Mouse (Mus musculus): ENCODE measurements around the gene Ddx20.

Ddx20 gene

DNA sequence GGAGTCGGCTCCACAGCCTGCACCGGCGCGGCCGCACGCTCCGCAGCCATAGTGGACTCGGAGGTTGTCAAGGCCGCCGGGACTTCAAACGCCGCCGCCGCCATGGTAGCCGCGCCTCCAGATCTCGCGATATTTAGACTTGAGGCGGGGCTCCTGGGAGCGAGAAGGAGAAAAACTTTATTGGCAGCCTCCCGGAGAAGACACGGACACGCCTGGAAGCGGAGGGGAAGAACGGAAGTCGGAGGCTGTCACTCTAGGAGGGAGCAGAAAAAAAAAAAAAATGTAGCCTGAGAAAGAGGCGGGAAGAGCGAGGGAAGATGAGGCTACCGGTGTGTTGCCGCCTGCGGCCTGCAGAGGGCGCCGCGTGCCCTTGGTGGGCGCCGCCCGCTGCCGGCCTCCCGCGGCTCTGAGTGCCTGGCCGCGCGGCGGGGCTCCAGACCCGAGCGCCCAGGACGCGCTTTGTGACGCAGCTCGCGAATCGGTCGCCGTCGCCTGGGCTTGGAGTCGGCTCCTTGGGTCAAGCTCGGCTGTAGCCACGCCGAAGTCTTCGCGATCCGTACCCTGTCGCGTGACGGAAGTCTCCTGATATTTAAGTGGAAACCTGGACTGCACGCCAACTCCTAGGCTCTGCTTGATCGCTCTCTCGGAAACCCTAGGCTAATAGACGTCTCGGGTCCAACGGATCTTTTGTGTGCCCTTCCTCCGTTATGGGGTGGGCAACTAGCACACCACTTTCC is at the start of gene Ddx20:
Gene Ddx20 (minus strand): TSS at position 251 of the 737 bp plus-strand sequence.
- DNase-seq (ENCODE audit: low spot score), result peak; percentile 95

DNA sequence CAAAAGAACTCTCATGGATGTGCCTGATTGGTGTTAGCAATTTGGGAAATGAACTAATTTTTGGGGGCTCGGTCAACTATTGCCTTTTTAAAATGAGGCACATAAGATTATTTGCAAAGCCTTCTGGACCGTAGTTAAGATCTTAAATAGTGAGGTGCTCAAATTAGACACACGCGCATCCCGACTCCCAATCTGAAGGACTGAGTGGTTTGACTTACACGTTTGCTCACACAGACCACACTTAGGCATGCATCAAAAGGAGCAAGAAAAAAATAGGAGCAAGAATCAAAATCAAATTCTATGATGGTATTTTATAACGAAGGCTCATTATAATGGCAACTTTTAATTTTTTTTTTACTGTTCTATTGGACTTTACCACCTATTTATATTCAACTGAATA is 49.7 kb upstream of the Ddx20 start:
- no peak for DNase-seq (ENCODE audit: low spot score)

- DNase-seq (ENCODE audit: low spot score), result no peak
These were observed 48.8 kb upstream of the Ddx20 start for GRCm38 (mm10) chr3:105736148-105736547.

- no peak for DNase-seq (ENCODE audit: low spot score)
These were observed 47.9 kb upstream of the Ddx20 start for GRCm38 (mm10) chr3:105735285-105735684.

GRCm38 (mm10) chr3:105733538-105733937 is 46.2 kb upstream of the Ddx20 start:
- no peak for DNase-seq (ENCODE audit: low spot score)

- DNase-seq (ENCODE audit: low spot score), result no peak
These were observed 45.0 kb upstream of the Ddx20 start for GRCm38 (mm10) chr3:105732360-105732759.

DNA sequence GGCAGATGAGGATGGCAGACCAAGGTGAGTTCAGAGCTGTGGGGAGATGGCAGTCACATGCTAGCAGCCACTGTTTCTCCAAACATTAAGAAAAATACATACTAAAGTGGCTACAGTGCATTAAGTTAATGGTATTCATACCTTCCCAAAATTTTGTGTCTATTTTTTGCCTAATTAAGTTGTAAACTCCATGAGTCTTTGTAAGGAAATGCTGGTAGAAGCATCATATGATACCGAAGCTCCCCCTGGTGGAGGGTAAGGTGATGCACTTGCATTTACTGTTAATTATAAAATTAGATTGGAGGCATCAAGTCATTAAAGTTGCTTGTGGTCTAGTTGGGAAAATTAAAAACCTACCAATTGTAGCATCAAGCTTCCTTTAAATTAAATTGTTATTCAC is 38.7 kb upstream of the Ddx20 start:
- DNase-seq (ENCODE audit: low spot score), result peak; percentile 74

- no peak for DNase-seq (ENCODE audit: low spot score)
These were observed 35.1 kb upstream of the Ddx20 start for GRCm38 (mm10) chr3:105722510-105722909.

GRCm38 (mm10) chr3:105721681-105722201 is 34.4 kb upstream of the Ddx20 start:
- no peak for DNase-seq (ENCODE audit: low spot score)

GRCm38 (mm10) chr3:105720514-105720913 is 33.1 kb upstream of the Ddx20 start:
- no peak for DNase-seq (ENCODE audit: low spot score)

DNA sequence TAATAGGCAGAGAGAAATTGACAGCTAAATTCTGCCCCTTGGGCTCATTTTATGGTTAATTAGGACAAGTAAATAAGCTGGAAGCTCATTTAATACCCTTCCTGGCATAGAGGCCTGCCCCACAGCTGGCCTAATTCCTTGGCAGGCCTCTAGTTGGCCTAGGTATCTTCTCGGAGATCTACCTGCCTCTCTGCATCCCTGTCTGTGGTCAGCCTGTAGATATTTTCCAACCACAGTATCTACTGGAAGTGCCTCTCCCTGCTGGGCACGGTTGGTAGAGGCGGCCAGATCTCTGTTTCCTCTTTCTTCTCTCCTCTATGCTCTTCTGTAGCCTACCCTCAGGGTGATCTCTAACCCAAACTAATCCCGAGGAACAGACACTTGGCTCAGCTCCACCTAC is 32.6 kb upstream of the Ddx20 start:
- DNase-seq (ENCODE audit: low spot score), result no peak

GRCm38 (mm10) chr3:105718746-105719145 is 31.4 kb upstream of the Ddx20 start:
- no peak for DNase-seq (ENCODE audit: low spot score)

DNA sequence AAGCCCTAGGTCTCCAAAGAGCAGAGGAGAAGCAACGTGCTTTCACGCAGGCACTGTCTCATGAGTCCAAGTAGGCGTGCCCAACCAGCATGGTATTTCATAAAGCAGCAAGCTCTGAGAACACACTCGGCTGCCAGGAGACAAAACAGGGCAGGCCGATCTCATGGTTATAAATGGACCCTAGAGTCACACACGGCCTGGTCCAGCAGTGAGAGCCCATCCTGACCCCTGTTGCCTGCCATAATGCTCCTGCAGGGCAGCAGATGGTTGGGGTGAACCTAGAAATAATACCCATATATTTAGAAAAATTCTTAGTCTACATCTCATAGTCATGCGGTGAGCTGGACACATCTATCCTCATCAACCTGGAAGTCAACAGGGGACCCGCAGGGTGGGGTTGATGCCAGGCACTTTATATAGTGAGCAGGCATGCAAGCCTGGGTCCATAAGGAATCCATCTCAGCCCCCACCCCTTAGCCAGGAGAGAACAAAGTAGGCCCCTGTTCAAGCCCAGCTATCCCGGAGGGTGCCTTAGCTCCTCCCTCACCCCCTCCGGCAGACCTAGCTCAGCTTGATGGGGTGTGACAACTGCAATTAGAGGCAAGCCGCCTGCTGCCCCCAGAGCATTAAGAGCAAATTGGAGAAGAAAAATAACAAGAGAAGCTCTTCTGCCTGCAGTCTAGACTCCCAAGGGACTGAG is 30.6 kb upstream of the Ddx20 start:
- DNase-seq (ENCODE audit: low spot score), result no peak

- DNase-seq (ENCODE audit: low spot score), result no peak
These were observed 29.1 kb upstream of the Ddx20 start for GRCm38 (mm10) chr3:105716353-105717000.

DNA sequence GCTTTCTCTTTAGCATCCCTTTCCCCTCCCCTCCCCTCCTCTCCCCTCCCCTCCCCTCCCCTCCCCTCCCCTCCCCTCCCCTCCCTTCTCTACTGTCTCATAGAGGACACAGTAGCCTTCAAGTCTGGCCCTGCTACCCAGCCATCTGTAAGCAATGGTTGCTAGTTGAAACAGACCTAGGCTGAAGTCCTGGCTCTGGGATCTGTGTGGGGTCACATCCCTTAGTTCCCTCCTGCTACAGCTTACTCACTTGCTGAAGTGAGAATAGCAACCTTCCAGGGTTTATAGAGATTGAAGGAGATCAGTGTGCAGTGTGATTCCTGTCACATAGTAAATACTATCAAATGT is 27.4 kb upstream of the Ddx20 start:
- DNase-seq (ENCODE audit: low spot score), result no peak

DNA sequence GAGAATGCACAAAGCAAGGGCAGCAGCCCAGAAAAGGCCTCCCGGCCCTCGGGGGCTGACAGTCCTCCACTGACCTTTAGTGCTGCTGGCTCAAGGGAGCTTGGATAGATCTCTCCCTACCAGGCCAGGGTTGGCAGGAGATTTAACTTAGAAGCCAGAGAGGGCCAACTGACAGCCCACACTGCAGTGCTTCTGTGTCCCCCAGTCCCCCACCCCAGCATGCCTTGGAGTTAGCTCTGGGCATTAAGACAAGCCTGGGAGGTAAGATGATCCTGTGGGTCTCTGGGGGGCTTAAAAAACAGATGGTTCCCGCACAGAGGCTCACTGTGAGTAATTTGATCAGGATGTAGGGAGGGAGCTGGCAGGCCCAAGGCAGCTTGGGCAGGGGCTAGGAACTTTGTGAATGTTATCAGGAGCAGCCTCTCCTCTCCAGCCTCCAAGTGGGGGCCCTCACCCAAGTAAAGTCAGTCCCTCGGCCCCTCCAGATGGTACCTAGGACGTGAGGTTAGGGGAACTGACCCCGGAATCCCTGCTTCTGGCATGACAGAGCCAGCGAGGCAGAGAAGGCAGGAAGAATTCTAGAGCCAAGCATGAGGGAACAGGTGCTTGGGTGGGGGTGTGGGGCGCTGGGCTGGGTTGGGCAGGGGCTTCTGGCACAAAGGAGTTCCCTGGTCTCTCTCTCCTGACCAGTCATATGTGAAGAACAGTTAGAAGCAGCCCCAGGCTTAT is 26.9 kb upstream of the Ddx20 start:
- no peak for DNase-seq (ENCODE audit: low spot score)

DNA sequence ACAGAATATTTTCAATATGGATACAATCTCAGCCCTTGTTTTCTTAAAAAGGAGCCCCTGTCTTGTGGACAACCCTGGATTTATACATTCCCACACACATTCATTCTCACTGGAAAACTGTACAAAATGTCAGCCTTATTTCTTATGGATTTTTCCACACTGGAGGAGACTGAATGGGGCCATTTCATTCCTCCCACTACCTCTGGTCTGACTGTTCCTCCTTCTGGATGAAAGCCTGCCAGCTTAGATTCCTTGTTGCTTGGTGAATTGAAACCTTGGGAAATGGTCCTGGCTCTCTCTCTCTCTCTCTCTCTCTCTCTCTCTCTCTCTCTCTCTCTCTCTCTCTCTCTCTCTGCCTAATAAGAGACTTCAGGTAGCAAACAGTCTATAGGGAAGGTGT is 25.5 kb upstream of the Ddx20 start:
- no peak for DNase-seq (ENCODE audit: low spot score)

DNA sequence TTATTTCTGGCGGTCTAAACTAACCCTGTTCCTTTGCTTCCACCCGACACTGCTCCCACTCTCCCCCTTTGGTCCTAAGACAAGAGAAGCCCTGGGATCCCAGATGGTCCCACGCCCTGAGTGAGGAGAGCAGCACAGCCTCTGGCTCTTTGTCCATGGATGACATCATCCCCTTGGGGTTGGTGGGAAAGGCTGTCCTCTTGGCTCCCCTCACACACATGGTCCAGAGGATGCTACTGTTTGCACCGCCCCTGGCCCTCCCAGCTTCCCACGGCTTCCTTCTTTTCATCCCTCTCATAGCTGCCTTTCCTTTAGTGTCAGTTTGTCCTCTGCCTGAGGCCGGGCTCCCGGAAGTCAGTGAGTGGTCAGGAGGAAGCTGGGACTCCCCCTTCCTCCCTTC is 24.4 kb upstream of the Ddx20 start:
- no peak for DNase-seq (ENCODE audit: low spot score)

GRCm38 (mm10) chr3:105710246-105710645 is 22.9 kb upstream of the Ddx20 start:
- no peak for DNase-seq (ENCODE audit: low spot score)

- no peak for DNase-seq (ENCODE audit: low spot score)
These were observed 20.2 kb upstream of the Ddx20 start for GRCm38 (mm10) chr3:105707590-105707989.

- no peak for DNase-seq (ENCODE audit: low spot score)
These were observed 19.1 kb upstream of the Ddx20 start for GRCm38 (mm10) chr3:105706366-105707020.

- no peak for DNase-seq (ENCODE audit: low spot score)
These were observed 18.2 kb upstream of the Ddx20 start for GRCm38 (mm10) chr3:105705561-105705960.
